Mouse (Mus musculus) heart, embryonic 12.5 days (tissue): ENCODE measurements around the gene Pigt. TPM values are rescaled to one million over a fixed set of nuclear protein-coding genes. Genes with fewer than 3 reads are reported as not detected.

Source experiments
- ATAC-seq: fragments of 200-750 bp; cut with Nextera tagmentation; 2 replicates; pipeline ENCODE4 v1.8.0; 2017; ENCODE audit warnings: moderate TSS enrichment, moderate library complexity; ENCODE audit not compliant: insufficient number of reproducible peaks, low FRiP score
- H3K27ac ChIP-seq: fragments of 300-500 bp; sonication (generic); 2 replicates; pipeline ENCODE4 v1.5.1; 2016; ENCODE audit warnings: mild to moderate bottlenecking, moderate library complexity; ENCODE audit not compliant: poor library complexity, severe bottlenecking
- H3K27me3 ChIP-seq: fragments of 300-500 bp; sonication (generic); replicated peaks from 2 replicates; pipeline ENCODE4 v1.6.1; 2016; ENCODE audit warnings: mild to moderate bottlenecking, moderate library complexity
- H3K36me3 ChIP-seq: fragments of 300-500 bp; sonication (generic); 2 replicates; pipeline ENCODE4 v1.6.1; 2016; ENCODE audit warnings: mild to moderate bottlenecking, moderate library complexity
- H3K4me1 ChIP-seq: fragments of 300-500 bp; sonication (generic); replicated peaks from 2 replicates; pipeline ENCODE4 v1.6.1; 2016; ENCODE audit warnings: mild to moderate bottlenecking
- H3K4me2 ChIP-seq: fragments of 300-500 bp; sonication (generic); 2 replicates; pipeline ENCODE4 v1.6.1; 2016; ENCODE audit warnings: mild to moderate bottlenecking, moderate library complexity
- H3K4me3 ChIP-seq: fragments of 300-500 bp; sonication (generic); 2 replicates; pipeline ENCODE4 v1.5.1; 2016; ENCODE audit warnings: mild to moderate bottlenecking
- H3K9ac ChIP-seq: fragments of 300-500 bp; sonication (generic); 2 replicates; pipeline ENCODE4 v1.6.1; 2016; ENCODE audit warnings: mild to moderate bottlenecking, moderate library complexity
- H3K9me3 ChIP-seq: fragments of 300-500 bp; sonication (generic); replicated peaks from 2 replicates; pipeline ENCODE4 v1.6.1; 2016; ENCODE audit warnings: mild to moderate bottlenecking, moderate library complexity
- WGBS: fragments of 180-500 bp; shearing (Covaris S2); methylation state at CpG from one replicate; pipeline ENCODE4 v1.1.7; 2016; 5-methylcytosine and 5-hydroxymethylcytosine counted together
- polyA plus RNA-seq: library from polyadenylated mRNA; unstranded; fragments of >200 nt; fragmentation: Nextera tagmentation; extraction: Ambion mirVana; gene quantifications from 2 replicates; pipeline ENCODE4 v1.2.1, GENCODE M21; 2016

Gene Pigt
- polyA plus RNA-seq, 1 experiment from 2014 or later, result 54.3 TPM

DNA sequence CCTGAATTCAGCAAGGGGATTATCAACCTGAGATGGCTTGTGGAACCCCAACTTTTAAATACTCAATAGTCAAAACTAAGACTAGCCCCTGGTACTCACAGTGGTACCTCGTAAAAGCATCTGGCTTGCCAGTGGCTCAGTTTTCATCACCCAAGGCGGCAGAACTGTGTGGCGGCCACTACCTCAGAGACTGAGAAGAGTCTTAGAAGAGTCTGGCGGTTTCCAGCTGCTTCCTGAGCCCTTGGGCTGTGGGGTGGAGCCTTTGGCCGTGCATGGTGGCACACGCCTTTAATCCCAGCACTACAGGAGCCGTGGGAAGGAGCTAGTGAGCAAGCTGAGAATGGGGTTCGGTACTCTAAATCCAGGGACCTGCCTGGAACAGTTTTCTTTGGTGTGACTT, 25.0 kb downstream of the Pigt start:
- peaks cover 9% of the 10 kb centered on the region; the same call in 1 of the 2 replicates for H3K4me1 ChIP-seq
- no peak overlapping the region for H3K4me2 ChIP-seq
- H3K4me3 ChIP-seq, result no peak overlapping the region
- H3K27ac ChIP-seq, result no peak overlapping the region
- no peaks in the 10 kb centered on the region for H3K36me3 ChIP-seq
- WGBS, result 18% methylated on average over 8 of the region's 8 CpGs
- H3K9me3 ChIP-seq, result peaks cover 13% of the 10 kb centered on the region
- no peak overlapping the region; the same call in 1 of the 2 replicates for H3K9ac ChIP-seq
- no peak for ATAC-seq
- H3K27me3 ChIP-seq, result peaks cover 19% of the 10 kb centered on the region

DNA sequence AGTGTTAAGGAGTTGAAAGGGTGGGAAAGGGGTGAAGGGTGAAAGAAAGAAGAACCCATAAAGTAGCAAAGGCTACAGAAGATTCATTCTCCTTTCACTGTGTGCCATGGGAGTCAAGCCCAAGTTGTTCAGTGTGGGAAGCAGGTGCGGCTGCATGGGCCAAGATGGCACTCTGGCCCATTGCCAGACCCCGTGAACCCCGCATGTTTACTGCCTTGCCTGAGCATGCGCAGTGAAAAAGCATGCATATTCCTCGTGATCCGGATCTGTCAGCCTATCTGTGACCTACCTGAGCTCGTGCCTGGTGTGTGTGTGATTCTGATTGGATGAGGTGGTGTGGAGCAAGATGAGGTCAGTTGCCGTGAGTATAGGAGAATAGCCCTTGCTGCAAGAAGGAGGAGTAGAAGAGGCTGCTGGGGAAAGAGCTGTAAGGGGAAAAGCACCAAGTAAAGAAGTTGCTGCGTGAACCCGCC, 26.0 kb downstream of the Pigt start:
- no peak overlapping the region for H3K4me2 ChIP-seq
- peaks cover 19% of the 10 kb centered on the region for H3K27me3 ChIP-seq
- H3K9ac ChIP-seq, result no peak overlapping the region
- no peak overlapping the region for H3K27ac ChIP-seq
- peaks cover 5% of the 10 kb centered on the region; the same call in 1 of the 2 replicates for H3K4me1 ChIP-seq
- ATAC-seq, result no peak
- H3K4me3 ChIP-seq, result no peak overlapping the region
- H3K36me3 ChIP-seq, result no peaks in the 10 kb centered on the region
- H3K9me3 ChIP-seq, result peaks cover 13% of the 10 kb centered on the region
- WGBS, result 69% methylated on average over 10 of the region's 10 CpGs

DNA sequence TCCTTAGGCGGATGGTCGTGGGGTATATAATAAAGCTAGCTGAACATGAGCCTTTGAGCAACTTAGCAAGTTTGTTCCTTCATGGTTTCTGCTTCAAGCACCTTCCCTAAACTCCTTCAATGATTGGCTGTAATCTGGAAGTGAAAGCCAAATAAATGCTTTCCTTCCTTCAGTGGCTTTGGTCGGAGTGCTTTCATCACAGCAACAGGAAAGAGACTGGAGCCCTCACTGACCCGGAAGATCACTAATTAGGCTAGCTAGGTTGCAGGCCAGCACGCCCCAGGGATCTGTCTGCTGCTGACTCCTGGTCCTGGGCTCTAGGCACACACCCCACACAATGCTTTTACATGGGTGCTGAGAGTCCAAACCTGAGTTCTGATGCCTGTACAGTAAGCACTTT, 31.2 kb downstream of the Pigt start:
- WGBS, result 67% methylated on average over 5 of the region's 5 CpGs
- Histone ChIP-seq H3K4me3 (no peak overlapping the region), H3K36me3 (no peaks in the 10 kb centered on the region), H3K4me1 (no peaks in the 10 kb centered on the region), H3K27ac (no peak overlapping the region), H3K4me2 (no peak overlapping the region), H3K9ac (no peak overlapping the region), H3K9me3 (peaks cover 13% of the 10 kb centered on the region), H3K27me3 (peaks cover 7% of the 10 kb centered on the region)
- ATAC-seq, result no peak

GRCm38 (mm10) chr2:164531169-164531568, 33.8 kb downstream of the Pigt start:
- ATAC-seq, result no peak
- Histone ChIP-seq H3K4me2 (no peak overlapping the region), H3K27ac (no peak overlapping the region), H3K27me3 (peaks cover 5% of the 10 kb centered on the region; the same call in 1 of the 2 replicates), H3K4me3 (no peak overlapping the region), H3K9me3 (peaks cover 6% of the 10 kb centered on the region), H3K36me3 (no peaks in the 10 kb centered on the region), H3K9ac (no peak overlapping the region), H3K4me1 (no peaks in the 10 kb centered on the region)
- under 1% methylated on average over 3 of the region's 3 CpGs for WGBS

DNA sequence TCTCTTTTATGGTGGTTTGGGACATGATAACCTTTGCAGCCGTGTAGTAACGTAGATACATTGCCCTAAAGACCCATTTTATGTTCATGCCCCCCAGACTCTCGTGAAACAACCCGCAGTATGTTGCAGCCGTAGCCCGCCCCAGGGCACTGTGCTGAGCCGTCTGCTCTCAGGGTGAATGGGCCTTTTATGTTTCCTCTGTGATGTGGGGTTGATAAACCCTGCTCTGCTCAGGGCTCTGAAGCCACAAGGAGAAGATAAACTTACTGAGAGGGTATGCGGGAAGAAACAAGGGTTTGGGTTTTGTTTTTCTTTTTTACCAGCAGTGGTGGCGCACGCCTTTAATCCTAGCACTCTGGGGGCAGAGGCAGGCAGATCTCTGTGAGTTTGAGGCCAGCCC, 37.0 kb downstream of the Pigt start:
- Histone ChIP-seq H3K9me3 (no peaks in the 10 kb centered on the region), H3K27me3 (peaks cover 5% of the 10 kb centered on the region; the same call in 1 of the 2 replicates), H3K27ac (no peak overlapping the region), H3K36me3 (no peaks in the 10 kb centered on the region), H3K9ac (no peak overlapping the region), H3K4me2 (no peak overlapping the region), H3K4me1 (no peaks in the 10 kb centered on the region), H3K4me3 (no peak overlapping the region)
- no peak for ATAC-seq
- WGBS, result 68% methylated on average over 10 of the region's 10 CpGs

GRCm38 (mm10) chr2:164537003-164537402, 39.7 kb downstream of the Pigt start:
- Histone ChIP-seq H3K4me2 (no peak overlapping the region), H3K27ac (no peak overlapping the region), H3K9ac (no peak overlapping the region), H3K36me3 (no peaks in the 10 kb centered on the region), H3K9me3 (no peaks in the 10 kb centered on the region), H3K27me3 (no peaks in the 10 kb centered on the region; the same call in 1 of the 2 replicates), H3K4me3 (no peak overlapping the region), H3K4me1 (no peaks in the 10 kb centered on the region)
- ATAC-seq, result no peak
- WGBS, result 63% methylated on average over 4 of the region's 4 CpGs

- Histone ChIP-seq H3K27me3 (peaks cover 8% of the 10 kb centered on the region; the same call in 1 of the 2 replicates), H3K4me1 (no peaks in the 10 kb centered on the region), H3K4me2 (no peak overlapping the region; the same call in 1 of the 2 replicates), H3K27ac (no peak overlapping the region), H3K36me3 (no peaks in the 10 kb centered on the region), H3K4me3 (no peak overlapping the region), H3K9ac (no peak overlapping the region), H3K9me3 (0 out of 2 replicates have a peak, but pooled peaks cover 4% of the 10 kb centered on the region)
- 38% methylated on average over 8 of the region's 8 CpGs for WGBS
- no peak for ATAC-seq
These were observed 43.5 kb downstream of the Pigt start for GRCm38 (mm10) chr2:164540652-164541427.

DNA sequence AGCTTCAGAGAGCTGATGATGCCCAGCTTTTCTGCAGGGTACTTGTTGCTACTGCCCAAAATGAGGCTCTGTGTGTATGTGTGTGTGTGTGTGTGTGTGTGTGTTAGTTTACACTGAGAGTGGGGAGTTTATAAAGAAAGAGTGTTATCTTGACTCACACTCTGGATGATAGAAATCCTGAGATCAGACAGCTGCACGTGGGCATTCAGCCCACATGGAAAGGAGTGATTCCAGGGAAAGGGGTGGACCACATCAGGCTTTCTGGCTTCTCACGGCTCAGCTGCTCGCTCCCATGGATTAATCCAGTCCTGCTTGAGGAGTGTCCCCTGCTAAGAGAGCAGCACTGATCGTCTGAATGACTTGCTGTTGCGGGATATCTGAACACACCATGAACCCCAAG, 44.8 kb downstream of the Pigt start:
- Histone ChIP-seq H3K36me3 (no peaks in the 10 kb centered on the region), H3K4me3 (no peak overlapping the region), H3K9ac (no peak overlapping the region), H3K27ac (no peak overlapping the region), H3K4me1 (no peaks in the 10 kb centered on the region), H3K4me2 (no peak overlapping the region), H3K27me3 (peaks cover 9% of the 10 kb centered on the region; the same call in 1 of the 2 replicates), H3K9me3 (0 out of 2 replicates have a peak, but pooled peaks cover 4% of the 10 kb centered on the region)
- WGBS, result 66% methylated on average over 5 of the region's 5 CpGs
- no peak for ATAC-seq

- H3K9ac ChIP-seq, result no peak overlapping the region
- H3K27ac ChIP-seq, result no peak overlapping the region
- ATAC-seq, result no peak
- H3K9me3 ChIP-seq, result 0 out of 2 replicates have a peak, but pooled peaks cover 4% of the 10 kb centered on the region
- 80% methylated on average over 7 of the region's 7 CpGs for WGBS
- H3K4me1 ChIP-seq, result no peaks in the 10 kb centered on the region
- no peak overlapping the region for H3K4me2 ChIP-seq
- H3K4me3 ChIP-seq, result no peak overlapping the region
- H3K36me3 ChIP-seq, result no peaks in the 10 kb centered on the region
- peaks cover 12% of the 10 kb centered on the region; the same call in 1 of the 2 replicates for H3K27me3 ChIP-seq
These were observed 45.3 kb downstream of the Pigt start for GRCm38 (mm10) chr2:164542598-164542997.

- peaks cover 12% of the 10 kb centered on the region; the same call in 1 of the 2 replicates for H3K27me3 ChIP-seq
- 62% methylated on average over 2 of the region's 2 CpGs for WGBS
- H3K4me2 ChIP-seq, result no peak overlapping the region
- ATAC-seq, result no peak
- no peak overlapping the region for H3K4me3 ChIP-seq
- no peak overlapping the region for H3K27ac ChIP-seq
- H3K9ac ChIP-seq, result no peak overlapping the region
- H3K9me3 ChIP-seq, result 0 out of 2 replicates have a peak, but pooled peaks cover 4% of the 10 kb centered on the region
- no peaks in the 10 kb centered on the region for H3K4me1 ChIP-seq
- no peaks in the 10 kb centered on the region for H3K36me3 ChIP-seq
These were observed 46.4 kb downstream of the Pigt start for GRCm38 (mm10) chr2:164543745-164544144.

DNA sequence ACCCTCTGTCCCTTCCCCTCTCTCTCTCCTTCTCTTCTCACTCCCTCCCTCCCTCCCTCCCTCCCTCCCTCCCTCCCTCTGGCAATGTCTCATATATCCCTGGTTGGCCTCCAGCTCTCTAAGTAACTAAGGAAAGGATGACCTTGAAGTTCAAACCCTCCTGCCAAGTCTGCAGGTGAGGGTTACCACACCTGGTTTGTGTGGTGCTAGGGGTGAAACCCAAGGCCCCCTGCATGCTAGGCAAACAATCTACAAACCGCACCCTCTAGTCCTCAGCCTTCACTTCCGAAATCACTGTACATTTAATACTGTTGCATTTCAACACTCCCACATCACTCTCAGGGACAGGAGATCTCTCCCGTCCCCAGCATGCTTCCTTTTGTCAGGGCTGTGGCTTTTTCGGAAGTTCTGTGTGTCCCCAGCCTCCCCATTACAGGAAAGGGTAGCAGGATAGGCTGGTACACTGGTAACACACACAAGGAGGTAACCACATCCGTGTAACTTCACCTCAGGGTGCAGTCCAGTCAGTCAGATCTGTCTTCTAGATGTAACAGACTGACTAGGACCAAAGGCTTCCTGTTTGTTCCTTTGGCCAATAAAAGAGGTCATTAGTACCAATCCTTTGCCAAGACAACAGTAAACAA, 47.3 kb downstream of the Pigt start:
- Histone ChIP-seq H3K27ac (no peak overlapping the region), H3K36me3 (no peaks in the 10 kb centered on the region), H3K4me1 (no peaks in the 10 kb centered on the region), H3K27me3 (0 out of 2 replicates have a peak, but pooled peaks cover 12% of the 10 kb centered on the region), H3K9me3 (0 out of 2 replicates have a peak, but pooled peaks cover 4% of the 10 kb centered on the region), H3K4me3 (no peak overlapping the region), H3K9ac (no peak overlapping the region), H3K4me2 (no peak overlapping the region)
- ATAC-seq, result no peak
- 40% methylated on average over 5 of the region's 5 CpGs for WGBS
